Mouse (Mus musculus) C2C12 (cell line): Measurements from ENCODE around the gene Gm20390. TPM values are rescaled to one million over a fixed set of nuclear protein-coding genes. Genes with fewer than 3 reads are reported as not detected.

Experiments used
- H3K27me3 ChIP-seq: one replicate; pipeline ENCODE4 v1.6.1; 2011; ENCODE audit not compliant: control insufficient read depth, insufficient read depth, insufficient read length
- H3K36me3 ChIP-seq: one replicate; pipeline ENCODE4 v1.6.1; 2011; ENCODE audit not compliant: control insufficient read depth, insufficient read depth
- H3K4me3 ChIP-seq: one replicate; pipeline ENCODE4 v1.5.1; 2011; ENCODE audit warnings: mild to moderate bottlenecking, control low read depth; ENCODE audit not compliant: poor library complexity, insufficient read depth, severe bottlenecking
- H3K79me2 ChIP-seq: one replicate; pipeline ENCODE4 v1.6.1; 2011; ENCODE audit not compliant: control insufficient read depth, insufficient read depth
- H3K79me3 ChIP-seq: one replicate; pipeline ENCODE4 v1.6.1; 2011; ENCODE audit warnings: low read depth, control low read depth
- H3ac ChIP-seq: one replicate; pipeline ENCODE3; 2011; ENCODE audit warnings: low read depth; ENCODE audit not compliant: control insufficient read depth, insufficient read length
- CEBPB ChIP-seq: IDR thresholded peaks from one replicate; pipeline ENCODE4 v1.6.1; 2011; ENCODE audit warnings: low read depth, mild to moderate bottlenecking, control low read depth, moderate library complexity
- CTCF ChIP-seq: IDR thresholded peaks from one replicate; pipeline ENCODE4 v1.5.1; 2011; ENCODE audit not compliant: control insufficient read depth, insufficient read depth, insufficient read length
- FOSL1 ChIP-seq: IDR thresholded peaks from one replicate; pipeline ENCODE4 v1.8.0; 2011; ENCODE audit warnings: mild to moderate bottlenecking, low read length; ENCODE audit not compliant: poor library complexity, insufficient read depth, severe bottlenecking
- MAX ChIP-seq: IDR thresholded peaks from one replicate; pipeline ENCODE4 v1.6.1; 2011; ENCODE audit warnings: mild to moderate bottlenecking, control low read depth
- MYOD1 ChIP-seq: IDR thresholded peaks from one replicate; pipeline ENCODE4 v1.6.1; 2011; ENCODE audit warnings: low read depth; ENCODE audit not compliant: control insufficient read depth, insufficient read length
- MYOG ChIP-seq: IDR thresholded peaks from one replicate; pipeline ENCODE4 v1.6.1; 2011; ENCODE audit not compliant: control insufficient read depth, insufficient read length; ENCODE audit errors: extremely low read depth
- USF1 ChIP-seq: IDR thresholded peaks from one replicate; pipeline ENCODE4 v1.6.1; 2011; ENCODE audit warnings: low read depth, mild to moderate bottlenecking, control low read depth, moderate library complexity
- polyA plus RNA-seq: library from polyadenylated mRNA; unstranded; fragments of >200 nt; fragmentation: generic; extraction: Trizol; gene quantifications from one replicate; pipeline ENCODE4 v1.2.1, GENCODE M21; 2012; ENCODE audit warnings: missing spikeins

Gene Gm20390
- polyA plus RNA-seq, 1 experiment = 578 TPM

DNA sequence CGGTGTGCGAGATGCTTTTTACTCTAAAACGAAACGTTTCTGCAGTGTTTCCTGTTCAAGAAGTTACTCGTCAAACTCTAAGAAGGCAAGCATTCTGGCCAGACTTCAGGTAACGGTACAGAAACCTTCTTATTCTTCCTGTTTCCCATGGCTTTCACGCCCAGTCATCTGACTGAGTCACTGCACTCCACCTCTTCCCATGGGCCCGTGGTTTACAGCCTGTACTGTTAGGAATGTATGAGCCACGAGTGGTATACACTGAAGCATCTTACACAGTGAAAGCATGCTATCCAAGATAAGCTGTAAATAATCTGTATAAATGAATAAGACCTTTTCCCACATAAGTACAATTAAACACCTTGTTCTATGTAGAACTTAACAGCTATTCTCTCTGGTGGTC lies 59.3 kb downstream of the Gm20390 start:
- Histone ChIP-seq H3K27me3 (no peaks in the 10 kb centered on the region), H3K4me3 (no peak overlapping the region), H3K79me2 (peaks cover 20% of the 10 kb centered on the region), H3K79me3 (peaks cover 3% of the 10 kb centered on the region), H3K36me3 (peaks cover 70% of the 10 kb centered on the region), H3ac (no peak overlapping the region)
- TF ChIP-seq MAX (peak; percentile 42), CEBPB (no peak), USF1 (no peak)

DNA sequence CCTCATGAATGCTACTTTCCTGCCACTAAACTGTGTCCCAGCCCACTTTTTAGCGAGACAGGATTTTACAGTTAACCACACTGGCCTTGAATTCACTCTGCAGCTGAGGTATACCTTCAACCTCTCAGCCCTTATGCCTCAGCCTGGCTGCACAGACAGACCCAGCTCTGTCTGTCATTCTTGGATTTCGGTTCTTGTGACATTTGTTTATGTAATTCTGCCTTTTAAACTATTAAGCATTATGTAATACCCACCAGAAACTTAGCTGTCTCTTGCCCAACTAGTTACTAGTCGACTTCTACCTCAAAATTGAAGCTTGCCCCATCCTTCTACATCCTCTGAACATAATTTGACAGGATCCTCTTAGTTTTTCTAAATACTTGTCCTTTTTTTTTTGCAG lies 60.3 kb downstream of the Gm20390 start:
- TF ChIP-seq FOSL1 = no peak
- TF ChIP-seq CTCF = no peak
- no peak for TF ChIP-seq MYOG
- TF ChIP-seq MYOD1 = no peak
- no peak for TF ChIP-seq MAX
- TF ChIP-seq CEBPB = no peak
- TF ChIP-seq USF1 = no peak
- no peak overlapping the region for H3ac ChIP-seq
- peaks cover 5% of the 10 kb centered on the region for H3K79me3 ChIP-seq
- H3K36me3 ChIP-seq = peaks cover 72% of the 10 kb centered on the region
- H3K27me3 ChIP-seq = no peaks in the 10 kb centered on the region
- peaks cover 29% of the 10 kb centered on the region for H3K79me2 ChIP-seq
- no peak overlapping the region for H3K4me3 ChIP-seq

DNA sequence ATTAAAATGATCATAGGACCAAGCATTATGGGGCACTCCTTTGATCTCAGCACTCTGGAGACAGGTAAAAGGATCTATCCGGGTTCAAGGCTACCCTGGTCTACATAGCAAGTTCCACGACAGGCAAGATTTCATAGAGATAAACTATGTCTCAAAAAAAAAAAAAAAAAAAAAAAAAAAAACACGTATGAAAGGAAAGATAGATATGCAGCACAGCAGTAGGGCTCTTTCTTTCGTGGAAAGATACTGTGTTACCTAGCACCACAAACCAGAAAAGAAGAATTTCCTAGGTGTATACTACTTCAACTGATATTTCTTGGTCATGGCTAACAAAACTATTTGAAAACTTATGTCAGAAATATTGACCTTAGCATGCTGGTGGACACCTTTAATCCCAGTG lies 61.3 kb downstream of the Gm20390 start:
- TF ChIP-seq CTCF (no peak), FOSL1 (no peak), USF1 (no peak)
- peaks cover 9% of the 10 kb centered on the region for H3K79me3 ChIP-seq
- H3K36me3 ChIP-seq = peaks cover 66% of the 10 kb centered on the region
- H3K27me3 ChIP-seq = no peaks in the 10 kb centered on the region
- peaks cover 39% of the 10 kb centered on the region for H3K79me2 ChIP-seq
- H3K4me3 ChIP-seq = no peak overlapping the region
- H3ac ChIP-seq = no peak overlapping the region

Other genes with a start within 250 kb of the Gm20390 start
- gene Utp18, start 82.5 kb downstream of the Gm20390 start, polyA plus RNA-seq = 22.3 TPM
- 3.6 TPM for gene Mbtd1, start 82.4 kb downstream of the Gm20390 start, polyA plus RNA-seq
- gene Nme2, start 12.0 kb downstream of the Gm20390 start, polyA plus RNA-seq = 982 TPM
- 109 TPM for gene Nme1, start 228 bp upstream of the Gm20390 start, polyA plus RNA-seq
- 12.6 TPM for gene Spag9, start 27.8 kb upstream of the Gm20390 start, polyA plus RNA-seq
- gene Tob1, start 243.2 kb upstream of the Gm20390 start, polyA plus RNA-seq = 10.7 TPM